Mouse (Mus musculus): Measurements from ENCODE around the gene Gm572. TPM values are rescaled to one million over a fixed set of nuclear protein-coding genes. Genes with fewer than 3 reads are reported as not detected.

The Gm572 gene
- total RNA-seq (2021): 1 to 10 TPM; 4.1 to 4.9 TPM

- DNase-seq: no peak
Observed at GRCm38 (mm10) chr4:148643291-148644156, at the start of gene Gm572. Gm572 (plus strand) TSS chr4:148643317.

GRCm38 (mm10) chr4:148593996-148594395 lies 49.1 kb upstream of the Gm572 start:
- no peak for DNase-seq

- no peak for DNase-seq
Observed at GRCm38 (mm10) chr4:148595916-148596315, 47.2 kb upstream of the Gm572 start.

GRCm38 (mm10) chr4:148596731-148597130 lies 46.4 kb upstream of the Gm572 start:
- DNase-seq: no peak

- DNase-seq: no peak
Observed at GRCm38 (mm10) chr4:148598826-148599225, 44.3 kb upstream of the Gm572 start.

- DNase-seq: no peak
Observed at GRCm38 (mm10) chr4:148600316-148600715, 42.8 kb upstream of the Gm572 start.

GRCm38 (mm10) chr4:148601871-148602270 lies 41.2 kb upstream of the Gm572 start:
- no peak for DNase-seq

GRCm38 (mm10) chr4:148602357-148603120 lies 40.6 kb upstream of the Gm572 start, which contains the start of gene Masp2:
Masp2 (plus strand) TSS chr4:148602554.
- DNase-seq: no peak

GRCm38 (mm10) chr4:148603376-148604139 lies 39.6 kb upstream of the Gm572 start:
- DNase-seq: no peak

GRCm38 (mm10) chr4:148604141-148604540 lies 39.0 kb upstream of the Gm572 start:
- DNase-seq: no peak

GRCm38 (mm10) chr4:148604541-148605165 lies 38.5 kb upstream of the Gm572 start:
- DNase-seq: peak; percentile 77

- DNase-seq: peak; percentile 88
Observed at GRCm38 (mm10) chr4:148607758-148608157, 35.4 kb upstream of the Gm572 start.

- DNase-seq: no peak
Observed at GRCm38 (mm10) chr4:148609805-148610204, 33.3 kb upstream of the Gm572 start.

GRCm38 (mm10) chr4:148610631-148611364 lies 32.3 kb upstream of the Gm572 start:
- DNase-seq: no peak

- DNase-seq: no peak
Observed at GRCm38 (mm10) chr4:148612557-148612956, 30.6 kb upstream of the Gm572 start.

GRCm38 (mm10) chr4:148613738-148614137 lies 29.4 kb upstream of the Gm572 start:
- DNase-seq: no peak

GRCm38 (mm10) chr4:148619805-148620204 lies 23.3 kb upstream of the Gm572 start:
- DNase-seq: no peak

GRCm38 (mm10) chr4:148620718-148621117 lies 22.4 kb upstream of the Gm572 start:
- no peak for DNase-seq

GRCm38 (mm10) chr4:148622485-148622884 lies 20.6 kb upstream of the Gm572 start:
- no peak for DNase-seq

- no peak for DNase-seq
Observed at GRCm38 (mm10) chr4:148623609-148624008, 19.5 kb upstream of the Gm572 start.

GRCm38 (mm10) chr4:148625010-148625409 lies 18.1 kb upstream of the Gm572 start:
- DNase-seq: no peak
